Comparison of ENCODE assay signal across 8 mouse cellular contexts in the genomic region with DNA sequence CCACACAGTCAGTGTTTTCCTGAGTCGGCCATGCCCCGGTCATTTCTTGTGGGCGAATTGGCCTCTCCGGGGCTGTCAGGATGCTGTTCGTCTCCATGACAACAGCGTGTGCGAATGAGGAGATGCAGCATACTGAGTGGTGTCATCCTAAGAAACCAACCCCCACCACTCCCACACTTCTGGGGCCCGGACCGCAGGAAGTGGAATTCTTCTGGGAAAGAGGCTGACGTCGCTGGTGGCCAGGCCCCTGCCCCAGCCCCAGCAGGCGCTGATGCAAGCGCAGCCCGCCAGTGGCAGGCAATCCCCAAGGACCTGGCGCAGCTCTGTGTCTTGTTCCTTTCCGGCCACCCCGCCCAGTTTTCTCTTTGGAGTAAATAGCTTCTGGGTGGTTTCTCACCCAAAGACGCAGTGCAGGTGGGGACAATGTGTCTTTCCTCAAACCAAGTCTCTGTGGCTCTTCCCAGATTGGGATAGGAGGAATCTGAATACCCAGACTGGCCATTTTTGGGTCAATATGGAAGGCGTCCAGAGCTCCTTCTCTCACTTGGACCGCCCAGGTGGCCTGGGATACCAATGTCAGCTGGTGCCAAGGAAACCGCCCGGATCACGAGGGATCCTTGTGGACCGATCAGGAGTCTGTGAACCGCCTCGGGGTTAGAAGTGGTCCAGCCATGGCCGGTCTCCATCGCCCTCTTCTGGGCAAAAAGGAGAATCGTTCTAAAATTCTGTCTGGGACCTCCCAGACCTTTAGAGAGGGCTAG. TPM values are rescaled to one million over a fixed set of nuclear protein-coding genes. Genes with fewer than 3 reads are reported as not detected.
DNase-seq lines count a peak whose midpoint lies in the region; ATAC-seq and TF ChIP-seq lines count a peak whose summit lies in the region.

No protein-coding gene starts in this region.

- WGBS in neural tube, embryonic 15.5 days: 1% methylated on average over 29 of the region's 29 CpGs
- 5% methylated on average over 29 of the region's 29 CpGs for WGBS in thymus, adult 2 months

- H3K4me3 ChIP-seq in MEL (ENCODE audit: control insufficient read depth in 1 of 2, insufficient read depth in 1 of 2, low read depth in 2 of 2, low read length in 2 of 2): peak overlapping the region; percentile 16 to 28; a peak in 2 of 4 replicates
- peak overlapping the region; percentile 66 for H3K4me3 ChIP-seq in layer of hippocampus, adult 2 months
- peak overlapping the region; percentile 50 for H3K4me3 ChIP-seq in neural tube, embryonic 15.5 days (replicated peaks)
- H3K4me3 ChIP-seq in thymus, adult 2 months (ENCODE audit: control insufficient read depth, insufficient read depth, low read length): no peak overlapping the region

- H3K27me3 ChIP-seq in MEL (ENCODE audit: control insufficient read depth in 1 of 2, insufficient read depth in 2 of 2, low read length in 2 of 2): no peaks in the 10 kb centered on the region; a peak in 1 of 4 replicates
- peaks cover 4% of the 10 kb centered on the region; the same call in 1 of the 2 replicates for H3K27me3 ChIP-seq in neural tube, embryonic 15.5 days (replicated peaks)
- no peaks in the 10 kb centered on the region for H3K27me3 ChIP-seq in thymus, adult 2 months (ENCODE audit: control insufficient read depth, insufficient read depth, low read length)

- peak; percentile 98 for TF ChIP-seq RAD21 in MEL (IDR thresholded peaks at IDR 0.05; ENCODE audit: low read depth, low read length)

- peak; percentile 91 for ATAC-seq in frontal cortex, adult (ENCODE audit: low TSS enrichment)
- peak; percentile 75 to 91 for ATAC-seq in hematopoietic stem cell, adult 5-6 weeks (replicated peaks in 1 of 2; ENCODE audit: insufficient read depth in 1 of 2, low FRiP score in 2 of 2, low TSS enrichment in 1 of 2, low read depth in 1 of 2, poor library complexity in 2 of 2, severe bottlenecking in 2 of 2)
- peak; percentile 95 for ATAC-seq in neural tube, embryonic 15.5 days (ENCODE audit: low FRiP score)

- peak; percentile 67 to 91 (median 86) for TF ChIP-seq CTCF in MEL (IDR thresholded peaks at IDR 0.05 in 2 of 3, conservative IDR thresholded peaks at IDR 0.05 in 1 of 3; ENCODE audit: control insufficient read depth in 1 of 3, insufficient read depth in 1 of 3, low read depth in 2 of 3, low read length in 3 of 3, poor library complexity in 1 of 3, severe bottlenecking in 1 of 3)
- peak; percentile 88 for TF ChIP-seq CTCF in layer of hippocampus, adult 2 months (conservative IDR thresholded peaks at IDR 0.05)
- peak; percentile 61; the same call in 1 of the 2 replicates for TF ChIP-seq CTCF in thymus, adult 2 months (IDR thresholded peaks at IDR 0.05; ENCODE audit: borderline replicate concordance, control insufficient read depth, extremely low read depth, insufficient read depth, low read length, poor library complexity)

- H3K36me3 ChIP-seq in MEL (ENCODE audit: control insufficient read depth in 1 of 2, insufficient read depth in 2 of 2, low read length in 2 of 2): peaks cover 0 to 6% of the 10 kb centered on the region in 2 experiments; a peak in 2 of 4 replicates
- no peaks in the 10 kb centered on the region for H3K36me3 ChIP-seq in neural tube, embryonic 15.5 days
- H3K36me3 ChIP-seq in thymus, adult 2 months (ENCODE audit: control insufficient read depth, insufficient read depth, low read length): no peaks in the 10 kb centered on the region

- H3K4me2 ChIP-seq in neural tube, embryonic 15.5 days: peak overlapping the region; percentile 99

- no peaks in the 10 kb centered on the region for H3K9me3 ChIP-seq in MEL (replicated peaks; ENCODE audit: insufficient read depth, low read length)
- H3K9me3 ChIP-seq in neural tube, embryonic 15.5 days (replicated peaks): no peaks in the 10 kb centered on the region

- DNase-seq in MEL (ENCODE audit: low read depth, low spot score): peak; percentile 84
- DNase-seq in cerebellum, adult 8-10 months: peak; percentile 83
- DNase-seq in layer of hippocampus, adult 2 months (ENCODE audit: low spot score in 2 of 2): peak; percentile 78 to 86
- DNase-seq in lung, adult 18-20 months: peak; percentile 88 to 92
- peak; percentile 34 for DNase-seq in thymus, adult 2 months

- no peaks in the 10 kb centered on the region for H3K79me2 ChIP-seq in MEL (ENCODE audit: control insufficient read depth, insufficient read depth, low read length, poor library complexity)

- peaks cover 0 to 15% of the 10 kb centered on the region in 2 experiments; a peak in 3 of 4 replicates for H3K4me1 ChIP-seq in MEL (ENCODE audit: control insufficient read depth in 1 of 2, insufficient read depth in 2 of 2, low read length in 2 of 2)
- peaks cover 15% of the 10 kb centered on the region for H3K4me1 ChIP-seq in neural tube, embryonic 15.5 days
- H3K4me1 ChIP-seq in thymus, adult 2 months (replicated peaks; ENCODE audit: control insufficient read depth, insufficient read depth, low read length): peaks cover 5% of the 10 kb centered on the region

- no peak overlapping the region for H3K27ac ChIP-seq in MEL (ENCODE audit: control insufficient read depth, low read depth, low read length)
- peak overlapping the region; percentile 96 for H3K27ac ChIP-seq in layer of hippocampus, adult 2 months
- peak overlapping the region; percentile 79 for H3K27ac ChIP-seq in neural tube, embryonic 15.5 days (replicated peaks)
- no peak overlapping the region for H3K27ac ChIP-seq in thymus, adult 2 months (ENCODE audit: control insufficient read depth, insufficient read depth, low read length)

- TF ChIP-seq POLR2A in MEL (IDR thresholded peaks at IDR 0.05; ENCODE audit: control insufficient read depth in 1 of 2, insufficient read depth in 1 of 2, low read depth in 1 of 2, low read length in 2 of 2, poor library complexity in 1 of 2): no peak
- TF ChIP-seq POLR2A in thymus, adult 2 months (IDR thresholded peaks at IDR 0.05; ENCODE audit: control insufficient read depth, extremely low read depth, insufficient read depth, low read length, poor library complexity): no peak

- H3K9ac ChIP-seq in MEL (ENCODE audit: control insufficient read depth, low read depth, low read length, poor library complexity, severe bottlenecking): peak overlapping the region; percentile 44
- H3K9ac ChIP-seq in neural tube, embryonic 15.5 days (replicated peaks): peak overlapping the region; percentile 59

- TF ChIP-seq EP300 in MEL (IDR thresholded peaks at IDR 0.05; ENCODE audit: low read depth in 1 of 2, low read length in 2 of 2): no peak

TF ChIP-seq in MEL, 35 proteins besides CTCF, POLR2A, EP300 and RAD21:
- TF ChIP-seq ZKSCAN1 (IDR thresholded peaks at IDR 0.05; ENCODE audit: low read depth, low read length) (no peak), HCFC1 (IDR thresholded peaks at IDR 0.05; ENCODE audit: low read depth, low read length) (peak; percentile 39; the same call in 1 of the 2 replicates), MAZ (IDR thresholded peaks at IDR 0.05; ENCODE audit: low read depth, low read length) (peak; percentile 49; the same call in 1 of the 2 replicates), USF1 (IDR thresholded peaks at IDR 0.05; ENCODE audit: low read depth, low read length) (peak; percentile 34; the same call in 1 of the 2 replicates), TAL1 (IDR thresholded peaks at IDR 0.05; ENCODE audit: low read length) (no peak), ELF1 (IDR thresholded peaks at IDR 0.05; ENCODE audit: low read depth, low read length) (peak; percentile 27; the same call in 1 of the 2 replicates), ZMIZ1 (IDR thresholded peaks at IDR 0.05; ENCODE audit: low read depth, low read length) (no peak), RCOR1 (IDR thresholded peaks at IDR 0.05; ENCODE audit: low read depth, low read length) (no peak), ZC3H11A (IDR thresholded peaks at IDR 0.05; ENCODE audit: low read depth, low read length) (peak; percentile 97), SMC3 (IDR thresholded peaks at IDR 0.05; ENCODE audit: low read depth, low read length) (peak; percentile 96)

RNA-seq across cellular contexts. Expression of gene Bhlhe40, which starts 49.2 kb away (rescaled TPM):
- total RNA-seq in MEL (2012; rRNA removed): 15.8 and 15.9 TPM in 2 replicates
- polyA plus RNA-seq in MEL (2012; ENCODE audit: insufficient read depth in 1 of 2, insufficient read length in 2 of 2, low read depth in 1 of 2, low replicate concordance in 2 of 2, missing spikeins in 1 of 2): 10 to 100 TPM in 1 of 2 experiments, not detected in 1; 21.6 TPM
- 21.6 and 29.8 TPM in 2 replicates for total RNA-seq in hematopoietic stem cell, adult 5-6 weeks (2017)
- total RNA-seq in layer of hippocampus, adult 2 months (2021): 100 to 1,000 TPM in 1 of 2 experiments, 10 to 100 TPM in 1; 99.6 to 108 TPM
- 5.3 and 8.5 TPM in 2 replicates for polyA plus RNA-seq in neural tube, embryonic 15.5 days (2015; fragmentation: Nextera tagmentation; extraction: Ambion mirVana)
- polyA plus RNA-seq in thymus, adult 2 months (2012; rRNA removed): 6.2 and 7.9 TPM in 2 replicates

Comparison
In these comparisons a context has a peak if more than half of its experiments do, and no peak if none do; other contexts are left out.
1. DNase-seq: peak in every context shown above with its lines; median percentile 90 in lung, adult 18-20 months; 84 in MEL; 83 in cerebellum, adult 8-10 months; 82 in layer of hippocampus, adult 2 months; 34 in thymus, adult 2 months.
2. H3K27ac ChIP-seq: peak in layer of hippocampus, adult 2 months (single experiment) and neural tube, embryonic 15.5 days (single experiment); none in MEL (single experiment) and thymus, adult 2 months (single experiment).
3. Peak in every context shown above with its lines, with median percentiles within 50 percentile points of each other: CTCF ChIP-seq and ATAC-seq.